Mouse (Mus musculus): ENCODE measurements around the gene Htr5a.

Gene Htr5a

DNA sequence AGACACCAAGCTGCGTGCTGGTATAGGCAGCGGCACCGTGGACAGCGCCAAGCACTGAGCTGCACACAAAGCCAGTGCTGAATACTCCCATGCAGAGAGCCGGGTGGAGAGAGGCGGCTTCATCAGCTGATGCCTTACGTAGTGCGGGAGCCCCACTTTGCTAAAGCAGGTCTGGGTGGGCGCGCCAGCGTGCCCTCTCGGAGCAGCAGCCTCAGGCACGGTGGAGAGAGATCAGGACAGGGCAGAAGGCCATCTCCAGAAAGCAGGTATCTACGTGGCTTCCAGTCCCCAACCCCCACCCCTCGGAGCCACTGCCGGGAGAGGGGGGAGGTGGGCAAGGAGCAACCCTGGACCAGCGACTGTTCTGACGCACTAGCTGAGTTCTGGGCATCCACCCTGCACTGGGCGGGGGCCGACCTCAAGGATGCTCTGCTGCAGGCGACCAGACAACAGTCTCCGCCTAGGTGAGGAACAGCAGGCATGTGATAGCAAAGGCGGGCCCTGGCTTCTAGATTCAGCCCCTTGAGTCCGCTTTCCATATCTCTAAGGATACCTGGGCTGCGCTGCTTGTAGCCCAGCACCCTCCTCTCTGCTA, at the start of gene Htr5a:
Gene Htr5a (plus strand): TSS at position 449 of the 595 bp plus-strand sequence.
- peak; percentile 14 for DNase-seq

DNA sequence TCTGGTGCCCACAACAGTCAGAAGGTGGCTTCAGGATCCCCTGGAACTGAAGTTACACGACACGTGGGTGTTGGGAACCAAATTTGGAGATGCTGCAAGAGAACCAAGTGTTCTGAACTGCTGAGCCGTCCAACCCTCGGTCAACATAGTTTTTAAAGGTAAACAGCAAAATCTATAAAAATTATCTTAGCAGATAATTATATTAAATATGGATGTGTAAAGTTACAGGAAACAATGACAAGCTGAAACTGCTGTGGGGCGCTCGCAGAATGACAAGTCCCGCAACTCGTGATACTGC, 49.8 kb upstream of the Htr5a start:
- DNase-seq: no peak

DNA sequence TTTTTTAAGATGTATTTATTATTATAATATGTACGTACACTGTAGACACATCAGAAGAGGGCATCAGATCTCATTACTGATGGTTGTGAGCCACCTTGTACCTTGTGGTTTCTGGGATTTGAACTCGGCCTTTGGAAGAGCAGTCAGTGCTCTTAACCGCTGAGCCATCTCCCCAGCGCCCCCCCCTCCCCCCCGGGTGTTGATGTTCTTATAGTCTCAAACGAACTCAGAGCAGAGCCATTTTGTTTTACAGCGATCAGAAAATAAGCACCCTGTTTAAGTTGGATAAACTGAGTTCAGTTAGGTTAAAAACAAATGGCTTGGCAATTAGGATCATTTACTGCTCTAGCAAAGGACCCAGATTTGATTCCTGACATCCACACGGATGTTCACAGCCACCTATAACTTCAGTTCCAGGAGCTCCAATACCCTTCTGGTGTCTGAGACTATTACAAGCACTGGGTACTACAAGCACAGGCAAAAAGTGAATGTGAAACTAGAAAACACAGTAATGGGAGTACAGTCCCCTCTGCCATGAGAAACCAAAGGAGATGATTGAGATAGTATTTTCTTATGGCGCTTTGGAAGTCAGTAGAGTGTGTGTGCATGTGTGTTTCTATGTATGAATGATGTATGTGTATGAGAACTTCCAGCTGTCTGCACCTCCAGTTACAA, 49.3 kb upstream of the Htr5a start:
- no peak for DNase-seq

DNA sequence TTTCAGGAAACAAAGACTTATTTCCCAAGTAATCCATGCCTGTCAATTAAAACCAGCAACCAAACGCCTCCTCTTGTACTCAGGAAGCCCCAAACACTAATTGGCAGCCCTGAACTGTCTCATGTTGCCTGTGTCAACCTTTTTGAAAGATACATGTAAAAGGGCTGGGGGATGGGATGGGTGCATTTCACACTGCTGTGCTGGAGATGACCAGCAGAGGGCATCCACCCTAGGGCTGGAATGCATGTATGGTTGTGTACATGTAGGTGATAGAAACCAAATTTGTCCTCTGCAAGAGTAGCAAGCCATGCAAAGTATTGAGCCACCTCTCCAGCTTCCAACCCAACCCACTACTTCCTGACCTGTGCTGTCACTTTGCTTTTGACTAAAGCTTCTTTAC, 48.0 kb upstream of the Htr5a start:
- peak; percentile 79 for DNase-seq

DNA sequence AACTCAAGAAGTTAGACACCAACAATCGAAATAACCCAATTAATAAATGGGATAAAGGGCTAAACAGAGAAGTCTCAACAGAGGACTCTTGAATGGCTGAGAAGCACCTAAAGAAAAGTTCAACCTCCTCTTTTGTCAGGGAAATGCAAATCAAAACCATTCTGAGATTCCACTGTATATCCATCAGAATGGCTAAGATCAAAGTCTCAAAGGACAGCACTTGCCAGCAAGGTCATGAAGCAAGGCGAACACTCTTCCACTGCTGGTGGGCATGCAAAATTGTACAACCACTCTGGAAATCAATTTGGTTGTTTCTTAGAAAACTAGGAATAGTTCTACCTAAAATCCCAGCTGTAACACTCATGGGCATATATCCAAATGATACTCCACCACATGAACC, 27.7 kb upstream of the Htr5a start:
- DNase-seq: no peak

DNA sequence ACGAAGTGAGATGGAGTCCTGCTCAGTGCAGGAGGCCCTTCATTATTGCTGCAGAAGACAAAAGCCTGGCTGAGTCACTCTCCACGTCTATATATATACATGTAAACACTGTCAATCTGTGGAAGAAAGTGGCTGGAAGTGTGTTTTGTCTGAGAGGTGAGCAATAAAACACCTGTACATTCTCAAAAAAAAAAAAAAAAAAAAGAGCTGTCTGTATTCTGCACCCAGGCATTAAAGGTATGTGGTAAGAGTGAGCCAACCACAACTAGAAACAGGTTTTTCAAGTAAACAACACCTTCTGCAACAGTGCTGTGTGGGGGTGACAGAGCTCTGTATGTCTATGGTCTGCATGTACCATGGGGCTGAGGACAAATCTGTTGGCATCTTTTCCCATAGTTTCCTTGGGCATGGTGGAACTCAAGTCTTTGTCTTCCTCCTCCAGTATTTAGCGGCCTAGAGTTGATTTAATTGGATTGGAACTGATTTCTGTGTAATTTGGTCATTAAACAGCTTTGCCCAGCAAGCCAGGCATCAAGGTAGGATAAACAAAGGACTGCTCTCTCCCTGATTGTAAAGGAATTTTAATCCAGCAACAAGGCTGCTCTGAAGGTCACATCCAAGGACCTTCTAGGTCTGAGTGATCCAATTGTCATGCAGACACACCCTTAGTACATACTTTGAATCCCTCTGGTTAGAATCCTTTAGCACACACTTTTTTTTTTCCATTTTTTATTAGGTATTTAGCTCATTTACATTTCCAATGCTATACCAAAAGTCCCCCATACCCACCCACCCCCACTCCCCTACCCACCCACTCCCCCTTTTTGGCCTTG, 22.9 kb upstream of the Htr5a start:
- no peak for DNase-seq

DNA sequence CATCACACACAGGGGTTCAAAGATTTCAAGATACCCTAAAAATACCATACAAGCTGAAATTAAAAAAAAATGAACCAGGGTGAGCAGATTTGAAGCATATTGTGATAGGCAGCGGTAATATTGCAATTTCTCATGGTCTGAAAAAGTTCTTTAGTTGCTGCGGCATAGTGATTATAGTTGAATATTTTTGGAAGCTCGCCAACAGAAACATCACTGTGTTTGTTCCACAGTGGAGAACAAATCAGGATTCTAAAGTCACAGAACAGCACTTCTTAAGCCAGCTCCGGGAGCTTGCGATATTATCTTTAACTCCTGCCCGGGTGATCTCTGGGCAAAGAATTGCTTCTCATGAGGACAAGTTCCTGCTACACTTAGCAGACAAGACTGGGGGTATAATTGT, 20.8 kb upstream of the Htr5a start:
- no peak for DNase-seq

DNA sequence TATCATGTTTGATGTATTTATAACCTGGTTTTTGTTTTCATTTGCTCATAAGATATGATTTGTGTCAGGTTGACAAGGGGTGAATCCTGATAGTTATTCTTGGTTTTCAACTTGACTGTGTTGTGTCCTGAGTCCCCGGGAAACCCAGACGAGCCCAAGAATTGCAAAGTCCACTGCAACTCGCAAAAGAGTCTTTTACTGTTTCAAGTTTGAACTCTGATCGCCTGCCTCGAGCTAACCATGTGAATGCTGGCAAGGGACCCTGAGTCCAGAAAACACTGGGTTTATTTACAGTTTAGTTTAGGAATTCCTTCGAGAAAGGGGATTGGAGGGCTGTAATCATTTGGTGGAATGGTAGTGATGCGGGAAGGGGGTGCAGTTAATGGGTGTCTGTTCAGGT, 14.0 kb upstream of the Htr5a start:
- DNase-seq: no peak

DNA sequence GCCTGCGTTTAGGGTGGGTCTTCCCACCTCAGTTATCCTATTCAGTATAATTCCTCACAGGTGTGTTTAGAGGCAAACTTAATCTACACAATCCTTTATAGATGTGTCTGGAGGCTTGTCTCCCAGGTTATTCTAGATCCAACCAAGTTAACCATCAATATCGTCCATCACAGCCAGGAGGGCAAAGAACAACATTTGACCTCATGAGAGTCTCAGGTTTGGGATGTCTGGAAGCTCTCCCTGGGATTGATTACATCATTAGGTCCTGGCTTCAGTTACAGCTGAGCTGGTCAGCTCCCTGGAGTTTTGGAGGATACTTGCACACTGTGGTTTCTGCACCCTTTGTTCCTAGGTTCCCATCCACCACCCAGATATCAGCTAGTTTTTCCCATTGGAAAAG, 6.9 kb upstream of the Htr5a start:
- no peak for DNase-seq

DNA sequence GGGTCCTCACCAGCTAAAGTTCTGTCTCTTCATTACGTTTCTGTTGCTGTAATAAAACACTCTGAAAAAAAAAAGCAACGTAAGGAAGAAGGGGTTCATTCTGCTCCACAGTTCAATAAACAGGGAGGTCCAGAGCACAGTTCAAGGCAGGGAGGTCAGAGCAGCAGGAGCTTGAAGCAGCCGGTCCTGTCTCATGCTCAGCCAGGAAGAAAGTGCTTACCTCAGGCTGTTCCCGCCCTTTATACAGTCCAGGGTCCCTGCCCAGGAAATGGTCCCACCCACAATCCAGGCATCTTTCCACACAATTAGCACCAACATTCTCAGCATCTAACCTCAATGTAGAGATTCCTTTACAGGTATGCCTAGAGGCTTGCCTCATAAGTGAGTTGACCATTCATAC, 3.9 kb upstream of the Htr5a start:
- DNase-seq: no peak

DNA sequence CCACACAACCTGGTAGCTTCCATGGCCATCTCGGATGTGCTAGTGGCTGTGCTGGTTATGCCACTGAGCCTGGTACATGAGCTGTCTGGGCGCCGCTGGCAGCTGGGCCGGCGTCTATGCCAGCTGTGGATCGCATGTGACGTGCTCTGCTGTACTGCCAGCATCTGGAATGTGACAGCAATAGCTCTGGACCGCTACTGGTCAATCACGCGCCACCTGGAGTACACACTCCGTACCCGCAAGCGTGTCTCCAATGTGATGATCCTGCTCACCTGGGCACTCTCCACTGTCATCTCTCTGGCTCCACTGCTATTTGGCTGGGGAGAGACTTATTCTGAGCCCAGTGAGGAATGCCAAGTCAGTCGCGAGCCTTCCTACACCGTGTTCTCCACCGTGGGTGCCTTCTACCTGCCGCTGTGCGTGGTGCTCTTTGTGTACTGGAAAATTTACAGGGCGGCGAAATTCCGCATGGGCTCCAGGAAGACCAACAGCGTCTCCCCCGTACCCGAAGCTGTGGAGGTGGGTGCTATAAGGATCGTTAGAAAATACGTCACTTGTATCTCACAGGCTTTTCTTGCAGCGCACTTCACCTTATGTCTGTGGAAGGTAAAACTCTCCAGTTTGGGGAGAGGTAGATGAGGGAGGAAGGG, 847 bp downstream of the Htr5a start:
- no peak for DNase-seq

DNA sequence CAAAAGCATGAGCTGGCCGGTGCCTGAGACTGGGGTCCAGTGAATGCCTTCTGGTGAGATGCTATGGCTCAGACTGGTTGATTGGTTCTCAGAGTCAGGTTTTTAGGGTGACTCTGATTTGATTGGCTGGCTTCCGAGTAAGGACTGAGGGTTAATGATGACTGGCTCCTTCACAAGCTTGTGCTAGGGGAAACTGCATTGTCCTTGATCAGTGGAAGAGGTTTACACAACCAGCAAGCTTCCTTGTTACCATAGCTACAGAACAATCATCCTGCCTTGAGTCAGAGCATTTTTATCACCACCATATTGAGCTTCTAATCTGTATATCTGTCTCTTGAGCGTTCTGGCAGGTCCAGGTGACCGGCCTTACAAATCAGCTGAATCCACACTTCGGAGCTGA, 5.0 kb downstream of the Htr5a start:
- DNase-seq: no peak

DNA sequence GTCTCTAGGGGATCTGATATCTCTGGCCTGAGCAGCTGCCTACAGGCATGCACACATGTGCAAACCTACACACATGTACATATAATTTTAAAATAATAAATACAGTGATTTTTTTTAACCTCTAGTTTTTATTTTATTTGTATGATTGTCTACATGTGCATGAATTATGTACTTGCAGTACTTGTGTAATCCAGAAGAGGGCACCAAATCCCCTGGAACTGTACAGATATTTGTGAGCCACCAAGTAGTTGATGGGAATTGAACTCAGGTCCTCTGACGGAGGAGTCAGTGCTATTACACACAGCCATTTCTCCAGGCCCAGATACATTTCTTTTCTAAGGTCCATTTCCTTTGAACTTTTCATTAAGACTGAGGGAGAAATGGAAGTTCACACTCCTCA, 12.3 kb downstream of the Htr5a start:
- no peak for DNase-seq

DNA sequence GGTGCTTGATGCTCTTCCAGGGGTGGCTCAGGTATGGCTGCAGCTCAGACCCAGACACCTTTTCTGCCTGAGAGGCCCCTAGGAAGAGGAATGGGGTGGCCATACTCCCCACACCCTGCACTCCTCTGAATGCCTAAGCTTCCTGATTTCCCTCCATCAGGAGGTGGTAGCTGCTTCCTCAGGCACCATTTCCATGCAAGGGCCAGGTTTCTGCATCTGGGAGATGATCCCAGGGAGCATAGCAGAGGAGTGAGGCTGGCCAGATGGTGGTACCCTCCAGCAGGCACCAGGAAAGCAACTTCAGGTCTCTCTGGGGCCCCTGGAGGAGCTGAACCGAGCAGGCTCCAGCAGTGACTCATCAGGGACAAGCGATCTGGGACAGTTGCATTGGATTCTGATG, 13.8 kb downstream of the Htr5a start:
- no peak for DNase-seq

DNA sequence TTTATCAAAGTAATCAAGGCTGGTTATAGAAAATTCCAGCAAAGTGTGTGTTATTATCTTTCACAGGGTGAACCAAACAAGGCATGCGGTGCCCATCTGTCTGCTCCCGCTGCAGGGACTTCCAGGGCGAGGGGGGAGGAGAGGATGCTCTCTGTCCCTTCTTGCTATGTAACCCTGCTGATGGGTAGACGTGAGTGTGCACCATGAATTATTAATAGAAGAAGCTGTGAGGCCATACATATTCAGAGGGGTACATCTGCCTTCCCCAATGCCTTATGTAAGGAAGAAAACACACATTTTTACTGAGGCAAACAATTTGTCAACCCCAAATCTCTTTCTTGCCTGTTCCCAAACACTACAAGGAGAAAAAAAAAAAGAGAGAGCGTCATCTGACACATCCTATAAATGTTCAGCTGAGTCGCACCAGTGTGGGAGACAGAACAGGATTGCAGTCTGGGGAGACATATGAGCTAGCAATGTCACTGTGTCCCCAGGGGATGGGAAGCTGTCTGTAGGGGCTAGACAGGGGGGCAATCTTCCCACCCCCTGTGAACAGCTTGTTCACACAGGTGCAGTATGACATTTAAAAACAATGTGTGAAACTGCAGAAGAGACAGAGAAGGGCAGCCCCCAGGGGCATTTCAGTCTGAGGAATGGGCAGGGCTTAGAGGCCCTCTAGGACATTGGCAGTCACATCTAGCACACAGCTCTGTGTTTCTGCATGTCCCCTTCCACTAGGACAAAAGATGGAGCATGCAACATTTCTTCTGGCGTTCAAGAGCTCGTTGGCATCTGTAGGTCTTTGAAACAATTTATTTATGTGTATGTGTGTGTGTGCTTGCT, 31.5 kb downstream of the Htr5a start:
- DNase-seq: no peak

DNA sequence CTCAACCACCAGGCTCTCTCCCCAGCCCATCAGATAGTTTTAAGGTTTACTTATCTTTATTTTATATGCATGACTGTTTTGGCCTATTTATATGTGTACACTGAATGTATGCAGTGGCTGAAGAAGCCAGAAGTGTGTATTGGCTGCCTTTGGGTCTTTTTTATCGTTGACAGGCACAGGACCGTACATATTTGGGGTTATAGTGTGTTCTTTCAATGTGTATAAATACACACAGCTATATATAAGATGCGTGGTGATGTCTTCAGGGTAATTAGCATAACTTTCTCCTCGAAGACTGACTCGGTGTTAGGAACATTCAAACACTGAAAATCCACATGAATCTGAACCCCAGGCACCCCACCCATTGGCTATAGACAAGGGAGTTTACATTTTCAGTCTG, 32.3 kb downstream of the Htr5a start:
- no peak for DNase-seq

DNA sequence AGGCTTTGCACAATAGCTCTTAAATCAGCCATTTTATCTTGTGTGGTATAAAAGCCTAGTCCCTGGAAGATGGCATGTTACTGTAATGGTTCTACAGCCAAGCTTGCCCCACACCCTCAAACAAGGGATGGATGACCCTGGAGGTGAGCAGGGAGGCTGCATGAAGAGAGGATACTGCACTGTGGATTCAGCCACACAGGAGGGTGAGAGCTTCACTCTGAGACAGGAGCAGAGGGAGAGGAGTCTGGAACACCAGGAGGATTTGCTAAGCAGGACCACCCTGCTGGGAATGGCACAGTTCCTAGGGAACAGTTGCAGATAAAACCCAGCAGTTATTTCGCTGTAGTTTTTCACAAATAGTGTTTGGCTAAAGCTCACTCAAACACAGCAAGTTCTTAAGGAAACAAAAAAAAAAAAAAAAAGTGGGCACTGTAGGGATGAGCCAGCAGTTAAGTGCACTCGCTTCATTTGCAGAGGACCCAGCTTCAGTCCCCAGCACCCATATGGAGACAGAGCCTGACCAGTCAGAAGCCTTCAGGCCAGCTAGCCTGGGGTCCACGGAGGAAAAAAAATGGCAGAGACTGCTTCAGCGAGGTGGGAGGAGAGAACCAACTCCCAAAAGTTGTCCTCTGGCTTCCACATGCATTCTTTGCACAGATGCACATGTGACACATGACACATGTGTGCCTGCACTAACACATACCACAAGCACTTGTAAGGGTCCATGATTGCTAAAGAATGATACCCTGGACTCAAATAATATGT, 33.6 kb downstream of the Htr5a start:
- DNase-seq: no peak

DNA sequence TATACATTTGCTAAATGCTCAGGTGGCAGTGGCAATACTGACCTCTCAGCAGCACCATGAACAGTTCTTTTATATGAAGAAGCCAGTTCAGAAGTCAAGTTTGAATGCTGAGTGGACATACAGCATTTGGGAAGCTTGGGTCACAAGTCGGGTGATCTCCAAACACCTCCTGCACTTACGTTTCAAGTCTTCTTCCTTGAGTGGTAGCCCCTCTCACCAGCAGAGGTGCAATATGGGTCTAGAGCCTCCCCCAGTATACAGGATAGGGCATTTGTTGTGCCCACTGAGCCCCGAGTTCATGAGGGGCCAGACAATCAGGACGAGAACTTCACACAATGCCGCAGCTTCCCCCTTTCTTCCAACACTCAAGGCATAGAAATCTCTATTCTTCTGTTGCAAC, 36.4 kb downstream of the Htr5a start:
- no peak for DNase-seq

DNA sequence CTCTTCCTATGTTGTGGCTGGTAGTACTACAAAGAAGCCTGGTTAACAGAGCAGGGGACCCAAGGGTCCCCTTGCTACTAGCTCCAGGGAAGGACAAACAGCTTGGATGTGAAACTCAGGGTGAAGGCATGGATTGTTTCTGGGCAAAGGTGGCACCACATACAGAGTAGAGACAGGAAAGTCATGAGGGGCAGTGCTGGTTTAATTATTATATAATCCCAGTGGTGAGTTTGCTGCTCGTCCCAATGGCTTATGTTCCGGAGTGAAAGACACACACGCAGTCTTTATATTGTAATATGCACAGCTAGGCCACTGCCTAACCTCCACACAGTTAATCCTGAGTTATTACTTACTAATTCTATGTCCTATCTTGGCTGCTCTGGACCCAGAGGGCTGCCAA, 37.8 kb downstream of the Htr5a start:
- DNase-seq: no peak

DNA sequence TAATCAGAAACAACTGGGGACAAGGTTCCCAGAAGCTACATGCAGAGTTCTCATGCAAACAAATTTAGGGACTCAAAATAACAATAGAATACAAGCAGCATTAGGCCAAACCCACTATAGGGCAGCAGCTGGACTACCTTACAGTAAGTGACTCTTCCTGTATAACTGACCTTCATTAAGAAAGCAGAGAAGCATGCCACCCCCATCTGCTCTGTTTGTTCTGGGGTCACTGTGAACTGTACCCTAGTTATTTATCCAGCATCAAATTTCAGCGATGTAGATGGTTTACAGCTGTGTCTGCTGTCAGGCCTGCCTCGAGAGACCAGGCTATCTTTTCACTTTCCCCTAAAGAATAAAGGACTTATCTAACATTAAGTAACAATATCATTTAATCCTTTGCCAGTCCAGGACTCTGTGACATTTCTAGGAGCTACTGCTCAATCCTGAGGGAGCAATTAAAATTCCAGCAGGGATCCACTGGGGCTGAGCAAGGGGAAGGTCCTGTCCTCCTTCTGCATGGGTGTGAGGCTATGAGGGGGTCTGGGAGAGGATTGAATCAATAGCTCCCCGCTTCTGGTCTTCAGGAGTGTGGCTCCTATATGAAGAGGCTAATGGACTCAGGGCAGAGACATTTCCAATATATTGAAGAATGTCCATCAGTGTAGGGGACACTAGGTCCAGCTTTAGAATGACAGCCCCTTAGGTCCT, 38.5 kb downstream of the Htr5a start:
- DNase-seq: no peak

DNA sequence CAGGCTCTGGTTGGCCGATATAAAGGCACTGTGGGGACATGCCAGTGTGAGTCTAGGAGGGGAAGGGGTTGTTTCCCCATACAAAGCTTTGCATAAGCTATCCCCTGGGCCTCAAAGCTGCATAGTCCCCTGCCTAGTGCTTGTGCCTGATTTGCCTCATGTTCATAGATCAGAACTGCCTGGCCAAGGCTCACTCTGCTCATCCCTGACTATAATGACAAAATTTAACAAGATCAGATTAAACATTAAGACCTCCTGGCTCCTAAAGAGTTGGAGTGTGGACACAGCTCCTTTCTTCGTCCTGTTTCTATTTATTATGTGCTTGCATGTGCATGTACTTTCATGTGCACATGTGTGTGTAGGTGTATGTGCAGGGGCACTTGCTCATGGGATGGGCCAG, 39.3 kb downstream of the Htr5a start:
- no peak for DNase-seq

DNA sequence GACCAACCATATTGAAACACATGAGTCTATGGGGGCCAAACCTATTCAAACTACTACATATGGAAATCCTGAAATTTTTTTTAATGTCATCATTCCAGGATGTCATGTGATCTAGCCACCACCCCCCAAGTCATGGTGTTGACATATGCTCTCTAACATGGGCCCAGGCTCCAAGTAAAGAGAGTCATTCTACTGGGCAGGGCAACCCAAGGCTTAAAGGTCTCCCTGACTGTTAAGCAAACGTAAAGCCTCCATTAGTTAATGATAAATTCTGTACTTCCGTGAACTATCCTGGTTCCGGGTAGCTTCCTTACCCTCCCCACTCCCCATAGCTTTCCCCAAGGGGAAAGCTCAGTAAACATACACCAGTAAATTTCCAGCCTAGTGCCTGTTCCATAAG, 46.1 kb downstream of the Htr5a start:
- no peak for DNase-seq
